Mouse (Mus musculus): ENCODE results near the gene Ppp2r3a.

DNA sequence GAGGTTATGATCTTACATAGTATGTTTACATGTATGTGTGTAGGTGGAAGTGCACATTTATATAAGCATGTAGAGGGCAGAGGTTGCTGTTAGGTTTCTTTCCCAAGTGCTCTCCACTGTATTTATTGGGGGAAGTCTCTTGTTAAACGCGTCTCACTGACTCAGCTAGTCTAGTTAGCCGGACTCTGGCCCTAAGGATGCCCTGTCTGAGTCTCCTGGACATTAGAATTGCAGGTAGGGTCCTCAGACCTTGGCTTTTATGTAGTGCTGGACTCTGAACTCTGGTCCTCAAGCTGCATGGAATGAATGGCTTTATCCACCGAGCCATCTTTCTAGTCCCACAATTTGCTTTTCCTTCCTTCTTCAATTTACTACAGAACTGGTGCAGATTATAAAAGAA, 108.0 kb downstream of the Ppp2r3a start:
- TF ChIP-seq CTCF (conservative IDR thresholded peaks at IDR 0.05; ENCODE audit: low read length) (no peak), POU5F1 (IDR thresholded peaks at IDR 0.05; ENCODE audit: borderline replicate concordance, low read length) (no peak)

Measured in E14TG2a.4 (cell line).